Mouse (Mus musculus) midbrain, embryonic 11.5 days (tissue): ENCODE measurements around the gene Pla2g3. TPM values are rescaled to one million over a fixed set of nuclear protein-coding genes. Genes with fewer than 3 reads are reported as not detected.

Experiments
- ATAC-seq: fragments of 200-750 bp; cut with Nextera tagmentation; 2 replicates; pipeline ENCODE4 v1.8.0; 2017; ENCODE audit warnings: moderate TSS enrichment, moderate library complexity; ENCODE audit not compliant: low FRiP score
- DNase-seq: peaks from one replicate; pipeline ENCODE4 v3.0.0; 2015; ENCODE audit warnings: low spot score; ENCODE audit errors: missing footprints
- H3K27ac ChIP-seq: fragments of 300-500 bp; sonication (generic); 2 replicates; pipeline ENCODE4 v1.5.1; 2014; ENCODE audit warnings: low read depth, low read length
- H3K27me3 ChIP-seq: fragments of 300-500 bp; sonication (generic); 2 replicates; pipeline ENCODE4 v1.6.1; 2014; ENCODE audit warnings: mild to moderate bottlenecking, low read length, moderate library complexity, mixed read lengths; ENCODE audit not compliant: control insufficient read depth, insufficient read depth
- H3K36me3 ChIP-seq: fragments of 300-500 bp; sonication (generic); 2 replicates; pipeline ENCODE4 v1.6.1; 2014; ENCODE audit warnings: mild to moderate bottlenecking, low read length, moderate library complexity, mixed read lengths; ENCODE audit not compliant: control insufficient read depth, insufficient read depth
- H3K4me1 ChIP-seq: fragments of 300-500 bp; sonication (generic); 2 replicates; pipeline ENCODE4 v1.6.1; 2014; ENCODE audit warnings: low read length; ENCODE audit not compliant: control insufficient read depth, insufficient read depth
- H3K4me2 ChIP-seq: fragments of 300-500 bp; sonication (generic); 2 replicates; pipeline ENCODE4 v1.6.1; 2014; ENCODE audit warnings: mild to moderate bottlenecking, moderate library complexity
- H3K4me3 ChIP-seq: fragments of 300-500 bp; sonication (generic); 2 replicates; pipeline ENCODE4 v1.5.1; 2014; ENCODE audit warnings: low read depth, low read length
- H3K9ac ChIP-seq: fragments of 300-500 bp; sonication (generic); 2 replicates; pipeline ENCODE4 v1.6.1; 2014; ENCODE audit warnings: low read length
- H3K9me3 ChIP-seq: fragments of 300-500 bp; sonication (generic); 2 replicates; pipeline ENCODE4 v1.6.1; 2016; ENCODE audit warnings: low read length; ENCODE audit not compliant: control insufficient read depth
- WGBS: fragments of 180-500 bp; shearing (Covaris S2); extraction: QIAGEN DNeasy Blood & Tissue Kit; methylation state at CpG from one replicate; pipeline ENCODE4 v1.1.7; 2014; 5-methylcytosine and 5-hydroxymethylcytosine counted together
- polyA plus RNA-seq: library from polyadenylated mRNA; unstranded; fragments of >200 nt; fragmentation: Nextera tagmentation; extraction: Ambion mirVana; gene quantifications from 2 replicates; pipeline ENCODE4 v1.2.1, GENCODE M21; 2014

Gene Pla2g3
- polyA plus RNA-seq, 1 experiment from 2014 or later, result 0.38 TPM

GRCm38 (mm10) chr11:3483980-3484642 lies 4.0 kb upstream of the Pla2g3 start:
- WGBS, result 69% methylated on average over 11 of the region's 11 CpGs
- H3K9me3 ChIP-seq, result no peaks in the 10 kb centered on the region
- H3K4me3 ChIP-seq, result no peak overlapping the region
- no peak overlapping the region for H3K9ac ChIP-seq
- H3K27me3 ChIP-seq, result no peaks in the 10 kb centered on the region
- H3K36me3 ChIP-seq, result no peaks in the 10 kb centered on the region
- H3K27ac ChIP-seq, result no peak overlapping the region
- H3K4me2 ChIP-seq, result no peak overlapping the region
- H3K4me1 ChIP-seq, result no peaks in the 10 kb centered on the region
- no peak for ATAC-seq
- no peak for DNase-seq

GRCm38 (mm10) chr11:3486349-3486748 lies 1.7 kb upstream of the Pla2g3 start:
- no peak for DNase-seq

GRCm38 (mm10) chr11:3489036-3489435 lies 952 bp downstream of the Pla2g3 start:
- no peaks in the 10 kb centered on the region for H3K27me3 ChIP-seq
- H3K9me3 ChIP-seq, result no peaks in the 10 kb centered on the region
- H3K4me1 ChIP-seq, result no peaks in the 10 kb centered on the region
- H3K36me3 ChIP-seq, result no peaks in the 10 kb centered on the region
- 86% methylated on average over 5 of the region's 5 CpGs for WGBS
- no peak overlapping the region for H3K27ac ChIP-seq
- H3K4me2 ChIP-seq, result no peak overlapping the region
- no peak overlapping the region for H3K9ac ChIP-seq
- ATAC-seq (no peak), DNase-seq (no peak)
- no peak overlapping the region for H3K4me3 ChIP-seq

More at GRCm38 (mm10) chr11:3486349-3486748, 1.7 kb upstream of the Pla2g3 start:
- no peaks in the 10 kb centered on the region for H3K27me3 ChIP-seq
- H3K9me3 ChIP-seq, result no peaks in the 10 kb centered on the region
- no peak overlapping the region for H3K27ac ChIP-seq
- no peak overlapping the region for H3K4me2 ChIP-seq
- H3K9ac ChIP-seq, result no peak overlapping the region
- WGBS, result 74% methylated on average over 7 of the region's 7 CpGs
- no peaks in the 10 kb centered on the region for H3K4me1 ChIP-seq
- no peak overlapping the region for H3K4me3 ChIP-seq
- H3K36me3 ChIP-seq, result no peaks in the 10 kb centered on the region
- no peak for ATAC-seq

GRCm38 (mm10) chr11:3492748-3493147 lies 4.7 kb downstream of the Pla2g3 start:
- no peak overlapping the region for H3K9ac ChIP-seq
- no peak overlapping the region for H3K4me3 ChIP-seq
- H3K27ac ChIP-seq, result no peak overlapping the region
- DNase-seq (no peak), ATAC-seq (no peak)
- no peak overlapping the region for H3K4me2 ChIP-seq
- H3K4me1 ChIP-seq, result no peaks in the 10 kb centered on the region
- H3K9me3 ChIP-seq, result no peaks in the 10 kb centered on the region
- H3K36me3 ChIP-seq, result no peaks in the 10 kb centered on the region
- no peaks in the 10 kb centered on the region for H3K27me3 ChIP-seq
- WGBS, result 78% methylated on average over 4 of the region's 4 CpGs

- DNase-seq (no peak), ATAC-seq (no peak)
- Histone ChIP-seq H3K4me2 (no peak overlapping the region), H3K36me3 (no peaks in the 10 kb centered on the region), H3K27me3 (no peaks in the 10 kb centered on the region), H3K9me3 (no peaks in the 10 kb centered on the region), H3K27ac (no peak overlapping the region), H3K9ac (no peak overlapping the region), H3K4me3 (no peak overlapping the region), H3K4me1 (no peaks in the 10 kb centered on the region)
- 78% methylated on average over 17 of the region's 17 CpGs for WGBS
These were observed 6.8 kb downstream of the Pla2g3 start for GRCm38 (mm10) chr11:3494857-3495256.

- ATAC-seq (no peak), DNase-seq (no peak)
- no peak overlapping the region for H3K27ac ChIP-seq
- H3K9me3 ChIP-seq, result no peaks in the 10 kb centered on the region
- H3K4me3 ChIP-seq, result no peak overlapping the region
- H3K36me3 ChIP-seq, result no peaks in the 10 kb centered on the region
- H3K27me3 ChIP-seq, result no peaks in the 10 kb centered on the region
- H3K4me2 ChIP-seq, result no peak overlapping the region
- no peaks in the 10 kb centered on the region for H3K4me1 ChIP-seq
- no peak overlapping the region for H3K9ac ChIP-seq
- WGBS, result 90% methylated on average over 14 of the region's 14 CpGs
These were observed 7.4 kb downstream of the Pla2g3 start for GRCm38 (mm10) chr11:3495496-3495895.

GRCm38 (mm10) chr11:3496756-3497155 lies 8.7 kb downstream of the Pla2g3 start:
- ATAC-seq (no peak), DNase-seq (no peak)
- Histone ChIP-seq H3K36me3 (no peaks in the 10 kb centered on the region), H3K4me2 (no peak overlapping the region), H3K27me3 (no peaks in the 10 kb centered on the region), H3K9me3 (no peaks in the 10 kb centered on the region), H3K4me1 (no peaks in the 10 kb centered on the region), H3K27ac (no peak overlapping the region), H3K9ac (no peak overlapping the region), H3K4me3 (no peak overlapping the region)
- 62% methylated on average over 5 of the region's 5 CpGs for WGBS

- Histone ChIP-seq H3K4me2 (no peak overlapping the region), H3K9me3 (no peaks in the 10 kb centered on the region), H3K27me3 (no peaks in the 10 kb centered on the region), H3K9ac (no peak overlapping the region), H3K36me3 (no peaks in the 10 kb centered on the region), H3K4me3 (no peak overlapping the region), H3K27ac (no peak overlapping the region), H3K4me1 (no peaks in the 10 kb centered on the region)
- 88% methylated on average over 1 of the region's 1 CpGs for WGBS
- DNase-seq, result no peak
- ATAC-seq, result no peak
These were observed 9.2 kb downstream of the Pla2g3 start for GRCm38 (mm10) chr11:3497296-3497695.

- Histone ChIP-seq H3K27ac (no peak overlapping the region), H3K9me3 (no peaks in the 10 kb centered on the region), H3K36me3 (no peaks in the 10 kb centered on the region), H3K27me3 (no peaks in the 10 kb centered on the region), H3K4me3 (no peak overlapping the region), H3K4me1 (no peaks in the 10 kb centered on the region), H3K4me2 (no peak overlapping the region), H3K9ac (no peak overlapping the region)
- no peak for ATAC-seq
- WGBS, result 83% methylated on average over 17 of the region's 17 CpGs
- no peak for DNase-seq
These were observed 14.0 kb downstream of the Pla2g3 start for GRCm38 (mm10) chr11:3502057-3502456.
